8 mouse cellular contexts compared by ENCODE assay signal in genomic region chr10:127534036-127534928, GRCm38 (mm10). TPM values are rescaled to one million over a fixed set of nuclear protein-coding genes. Genes with fewer than 3 reads are reported as not detected.
A peak's percentile ranks its signal among the peaks of the same experiment; 100 is the strongest.
DNase-seq lines count a peak whose midpoint lies in the region; ATAC-seq lines count a peak whose summit lies in the region.

TSS of gene Nxph4 (minus strand) at chr10:127534559.

- H3K4me1 ChIP-seq in hindbrain, embryonic 11.5 days (replicated peaks; ENCODE audit: control insufficient read depth, insufficient read depth, low read length), result peaks cover 13% of the 10 kb centered on the region
- peaks cover 63% of the 10 kb centered on the region for H3K4me1 ChIP-seq in limb, embryonic 15.5 days

- peak; percentile 26 for ATAC-seq in hindbrain, embryonic 11.5 days (ENCODE audit: low FRiP score)
- no peak for ATAC-seq in limb, embryonic 15.5 days (ENCODE audit: insufficient number of reproducible peaks, low FRiP score, low TSS enrichment, low read depth)
- ATAC-seq in monocyte, adult 5-6 weeks (replicated peaks; ENCODE audit: insufficient number of reproducible peaks, low FRiP score, low TSS enrichment, poor library complexity, severe bottlenecking), result no peak

- no peaks in the 10 kb centered on the region for H3K9me3 ChIP-seq in hindbrain, embryonic 11.5 days (ENCODE audit: control insufficient read depth, low read length)
- H3K9me3 ChIP-seq in limb, embryonic 15.5 days, result no peaks in the 10 kb centered on the region

- peak within 1 kb of the TSS; percentile 71 for H3K9ac ChIP-seq in hindbrain, embryonic 11.5 days (ENCODE audit: low read depth, low read length)
- H3K9ac ChIP-seq in limb, embryonic 15.5 days, result peak within 1 kb of the TSS; percentile 10; the same call in 1 of the 2 replicates

- no peaks in the 10 kb centered on the region; the same call in 1 of the 2 replicates for H3K36me3 ChIP-seq in hindbrain, embryonic 11.5 days (ENCODE audit: control insufficient read depth, insufficient read depth, low read length)
- peaks cover 9% of the 10 kb centered on the region for H3K36me3 ChIP-seq in limb, embryonic 15.5 days
- no peaks in the 10 kb centered on the region for H3K36me3 ChIP-seq in splenic B cell, adult 2 months (ENCODE audit: control insufficient read depth, insufficient read depth, low read length, poor library complexity, severe bottlenecking)

- H3K4me2 ChIP-seq in hindbrain, embryonic 11.5 days (replicated peaks; ENCODE audit: low read depth, low read length), result peak within 1 kb of the TSS; percentile 77
- H3K4me2 ChIP-seq in limb, embryonic 15.5 days, result peak within 1 kb of the TSS; percentile 83

- peaks cover 71% of the 10 kb centered on the region for H3K27me3 ChIP-seq in hindbrain, embryonic 11.5 days (ENCODE audit: control insufficient read depth, insufficient read depth, low read length)
- H3K27me3 ChIP-seq in limb, embryonic 15.5 days, result peaks cover 74% of the 10 kb centered on the region
- H3K27me3 ChIP-seq in splenic B cell, adult 2 months (ENCODE audit: control insufficient read depth, insufficient read depth, low read length, poor library complexity, severe bottlenecking), result no peaks in the 10 kb centered on the region

- DNase-seq in kidney, adult 11 months, result peak; percentile 42
- no peak for DNase-seq in kidney, adult 8-10 months
- DNase-seq in adrenal gland, postnatal 25 days, result peak; percentile 50
- peak; percentile 43 for DNase-seq in hindbrain, embryonic 11.5 days (ENCODE audit: low spot score)
- peak; percentile 43 for DNase-seq in splenic B cell, adult 2 months (ENCODE audit: low read depth, low spot score)
- DNase-seq in spleen, postnatal 14 days (ENCODE audit: low spot score in 2 of 2), result no peak

- peak within 1 kb of the TSS; percentile 58 for H3K4me3 ChIP-seq in hindbrain, embryonic 11.5 days (ENCODE audit: low read depth, low read length)
- peak within 1 kb of the TSS; percentile 46 for H3K4me3 ChIP-seq in limb, embryonic 15.5 days

- WGBS in hindbrain, embryonic 11.5 days, result under 1% methylated on average over 52 of the region's 78 CpGs
- WGBS in limb, embryonic 15.5 days, result under 1% methylated on average over 63 of the region's 78 CpGs

- peak within 1 kb of the TSS; percentile 88 for H3K27ac ChIP-seq in hindbrain, embryonic 11.5 days (ENCODE audit: low read depth, low read length)
- no peak within 1 kb of the TSS for H3K27ac ChIP-seq in limb, embryonic 15.5 days

RNA-seq across cellular contexts. Expression of gene Nxph4, which starts in this region (rescaled TPM):
- total RNA-seq in adrenal gland, postnatal 25 days (2021), result 8.3 and 10.0 TPM in 2 replicates
- 54.5 and 59.8 TPM in 2 replicates for polyA plus RNA-seq in hindbrain, embryonic 11.5 days (2014; fragmentation: Nextera tagmentation; extraction: Ambion mirVana)
- polyA plus RNA-seq in limb, embryonic 15.5 days (2015; fragmentation: Nextera tagmentation; extraction: Ambion mirVana), result 21.7 and 25.1 TPM in 2 replicates
- total RNA-seq in monocyte, adult 5-6 weeks (2017), result not detected in 3 replicates

Comparison
In these comparisons a context has a peak if more than half of its experiments do, and no peak if none do; other contexts are left out.
1. DNase-seq: peak in kidney, adult 11 months (single experiment), adrenal gland, postnatal 25 days (single experiment), hindbrain, embryonic 11.5 days (single experiment) and splenic B cell, adult 2 months (single experiment); none in kidney, adult 8-10 months (0 of 2) and spleen, postnatal 14 days (0 of 2).